Mouse (Mus musculus) lung, adult 2 months (tissue): Measurements from ENCODE around the gene Tomm40l. TPM values are rescaled to one million over a fixed set of nuclear protein-coding genes. Genes with fewer than 3 reads are reported as not detected.

Experiments
- DNase-seq: peaks from one replicate; pipeline ENCODE4 v3.0.0; 2022
- H3K4me1 ChIP-seq: fragments of 200-500 bp; 2 replicates; pipeline ENCODE4 v1.6.1; 2011; ENCODE audit warnings: low read length; ENCODE audit not compliant: control insufficient read depth, insufficient read depth
- H3K4me3 ChIP-seq: fragments of 200-500 bp; replicated peaks from 2 replicates; pipeline ENCODE3; 2011; ENCODE audit warnings: low read depth, mild to moderate bottlenecking, control low read depth, low read length; ENCODE audit errors: extremely low read depth
- CTCF ChIP-seq: fragments of 200-500 bp; IDR thresholded peaks from 2 replicates; pipeline ENCODE4 v1.5.1; 2011; ENCODE audit warnings: mild to moderate bottlenecking, low read length, control low read depth; ENCODE audit not compliant: insufficient read depth
- POLR2A ChIP-seq: fragments of 200-500 bp; IDR thresholded peaks from 2 replicates; pipeline ENCODE4 v1.6.1; 2011; ENCODE audit warnings: low read depth, mild to moderate bottlenecking, control low read depth, low read length, borderline replicate concordance; ENCODE audit errors: extremely low read depth
- WGBS: fragments of 180-500 bp; shearing (Covaris S2); methylation state at CpG from one replicate; pipeline ENCODE4 v1.1.7; 2018; 5-methylcytosine and 5-hydroxymethylcytosine counted together
- polyA plus RNA-seq: library from polyadenylated mRNA; depleted of rRNA; stranded (reverse); fragments of >200 nt; gene quantifications from 2 replicates; pipeline ENCODE4 v1.2.3, GENCODE M21; 2012

Tomm40l gene
- polyA plus RNA-seq, 1 experiment, result 28.8 TPM

DNA sequence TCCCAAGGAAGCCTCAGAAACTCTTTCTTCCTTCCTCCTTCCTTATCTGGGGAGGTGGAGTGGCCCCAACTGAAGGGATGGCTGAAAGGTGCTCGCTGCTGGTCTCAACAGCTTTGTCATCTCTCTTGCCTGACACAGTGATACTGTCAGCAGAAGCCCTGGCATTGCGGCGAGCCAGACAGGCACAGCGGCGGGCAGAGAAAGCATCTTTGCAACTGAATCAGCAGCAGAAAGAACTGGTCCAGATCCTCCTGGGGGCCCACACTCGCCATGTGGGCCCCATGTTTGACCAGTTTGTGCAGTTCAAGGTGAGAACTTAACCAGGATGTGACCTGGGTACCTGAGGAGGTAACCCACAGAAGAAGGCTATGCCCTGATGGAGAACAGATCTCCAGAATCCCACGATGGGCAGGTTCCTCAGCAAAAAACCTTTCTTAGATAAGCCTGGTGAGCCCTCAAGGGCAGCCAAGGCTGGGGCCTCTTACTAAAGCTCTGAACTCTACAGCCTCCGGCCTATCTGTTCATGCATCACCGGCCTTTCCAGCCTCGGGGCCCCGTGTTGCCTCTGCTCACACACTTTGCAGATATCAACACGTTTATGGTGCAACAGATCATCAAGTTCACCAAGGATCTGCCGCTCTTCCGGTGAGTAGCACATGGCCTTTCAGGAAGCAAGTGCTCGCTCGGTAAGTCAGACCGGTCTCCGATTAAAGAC, 5.9 kb downstream of the Tomm40l start:
- 84% methylated on average over 18 of the region's 18 CpGs for WGBS
- DNase-seq, result no peak
- no peak for TF ChIP-seq CTCF
- Histone ChIP-seq H3K4me1 (peaks cover 5% of the 10 kb centered on the region), H3K4me3 (no peak overlapping the region)

DNA sequence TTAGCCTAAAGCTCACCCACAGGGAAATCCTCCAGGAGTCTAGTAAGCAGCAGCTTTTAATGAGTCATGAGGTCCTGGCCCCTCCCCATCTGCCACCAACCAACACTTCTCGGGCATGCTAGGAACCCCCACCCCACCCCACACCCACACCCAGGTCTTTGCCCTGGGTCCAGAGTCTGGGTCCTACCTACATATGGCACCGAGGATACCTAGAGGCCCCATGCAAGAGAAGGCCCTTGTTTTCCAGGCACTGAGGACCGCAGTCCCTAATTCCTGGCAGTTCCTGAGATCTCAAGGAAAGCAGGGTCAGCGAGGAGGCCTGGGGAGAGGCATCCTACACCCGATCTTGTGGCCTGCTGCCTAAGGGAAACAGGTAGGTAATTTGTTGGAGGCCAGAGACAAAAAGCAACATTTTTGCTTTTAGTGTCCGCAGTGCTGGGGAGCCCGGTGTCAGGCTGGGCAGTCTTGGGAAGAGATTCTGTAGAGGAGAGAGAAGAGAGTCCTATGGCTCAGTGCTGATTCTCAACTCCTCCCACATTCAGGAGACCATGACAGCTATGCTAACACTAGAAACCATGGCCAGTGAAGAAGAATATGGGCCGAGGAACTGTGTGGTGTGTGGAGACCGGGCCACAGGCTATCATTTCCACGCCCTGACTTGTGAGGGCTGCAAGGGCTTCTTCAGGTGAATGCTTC, 8.4 kb downstream of the Tomm40l start, which contains the start of gene Nr1i3:
Gene Nr1i3 (plus strand): TSS at position 170 of the 696 bp plus-strand sequence.
- Histone ChIP-seq H3K4me3 (no peak within 1 kb of the TSS), H3K4me1 (no peaks in the 10 kb centered on the region)
- 72% methylated on average over 10 of the region's 10 CpGs for WGBS
- no peak for DNase-seq
- no peak for TF ChIP-seq POLR2A
- no peak for TF ChIP-seq CTCF

DNA sequence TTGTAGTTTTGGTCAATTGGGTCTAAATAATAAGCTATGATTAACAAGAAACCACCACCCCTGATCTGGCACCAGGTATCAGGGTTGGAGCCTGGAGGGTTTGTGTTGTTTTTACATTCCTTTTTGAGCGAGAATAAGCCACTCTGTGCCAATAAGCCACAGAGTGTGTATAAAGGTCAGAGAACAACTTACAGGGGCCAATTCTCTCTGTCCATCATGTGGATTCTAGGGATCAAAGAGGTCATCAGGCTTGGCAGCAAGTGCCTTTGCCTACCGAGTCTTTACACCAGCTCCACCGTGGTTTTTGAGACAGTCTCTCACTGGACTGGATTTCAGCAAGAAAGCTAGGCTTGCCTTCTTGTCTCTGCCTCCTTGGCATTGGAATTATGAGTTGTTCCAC, 9.5 kb downstream of the Tomm40l start:
- TF ChIP-seq POLR2A (no peak), CTCF (no peak)
- WGBS, result 59% methylated on average over 3 of the region's 3 CpGs
- H3K4me3 ChIP-seq, result no peak overlapping the region
- DNase-seq, result no peak
- H3K4me1 ChIP-seq, result no peaks in the 10 kb centered on the region

DNA sequence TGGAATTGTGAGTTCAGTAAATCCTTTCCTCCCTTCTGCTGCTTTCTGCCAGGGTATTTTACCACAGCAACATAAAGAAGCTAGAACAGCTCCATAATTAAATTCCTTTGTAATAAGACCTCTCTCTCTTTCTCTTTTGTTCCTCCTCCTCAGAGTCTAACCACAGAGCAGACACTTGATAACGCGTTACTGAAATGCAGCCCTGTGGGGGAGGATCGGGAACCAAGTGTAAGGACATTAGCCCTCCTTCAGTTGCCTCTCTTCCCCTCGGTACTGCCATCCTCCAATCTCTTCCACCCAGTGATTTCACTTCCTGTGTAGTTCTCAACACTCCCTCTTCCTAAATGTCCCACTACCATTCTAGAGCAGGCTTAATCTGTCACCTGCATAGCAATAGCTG, 12.9 kb downstream of the Tomm40l start:
- H3K4me1 ChIP-seq, result no peaks in the 10 kb centered on the region
- no peak overlapping the region for H3K4me3 ChIP-seq
- TF ChIP-seq POLR2A, result no peak
- no peak for TF ChIP-seq CTCF
- DNase-seq, result no peak
- 43% methylated on average over 4 of the region's 4 CpGs for WGBS

DNA sequence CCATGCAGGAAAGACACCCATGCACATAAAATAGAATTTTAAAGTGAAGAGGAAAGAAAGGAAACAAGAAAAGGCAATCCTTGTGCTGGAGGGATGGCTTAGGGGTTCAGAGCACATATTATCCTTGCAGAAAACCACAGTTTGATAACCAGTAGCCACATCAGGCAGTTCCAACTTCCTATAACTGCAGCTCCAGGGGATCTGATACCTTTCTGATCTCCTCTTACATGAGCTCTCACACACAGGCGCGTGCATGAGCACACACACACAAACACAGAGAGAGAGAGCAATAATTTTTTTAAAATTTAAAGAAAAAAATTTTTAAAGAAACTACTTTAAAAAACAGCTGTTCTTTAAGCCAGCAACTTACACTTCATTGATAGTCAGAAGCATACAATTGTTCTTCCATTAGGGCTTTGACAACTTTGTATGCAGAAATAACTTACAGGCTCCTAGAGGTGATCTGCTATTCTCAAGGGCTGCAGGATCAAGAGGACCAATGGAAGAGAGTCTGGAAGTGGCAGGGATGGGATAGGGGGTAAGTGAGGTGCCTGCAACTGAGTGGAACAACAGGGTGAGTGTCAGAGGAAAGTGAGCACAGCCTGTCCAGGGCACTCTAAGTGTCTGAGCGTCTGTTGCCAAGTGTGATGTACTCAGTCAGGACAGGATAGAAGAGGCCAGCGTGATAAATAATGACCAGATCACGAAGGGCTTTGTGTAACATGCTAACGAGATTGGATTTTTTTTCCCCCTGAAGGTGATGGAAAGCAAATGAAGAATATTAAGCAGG, 16.4 kb downstream of the Tomm40l start:
- no peak overlapping the region for H3K4me3 ChIP-seq
- no peak for TF ChIP-seq CTCF
- TF ChIP-seq POLR2A, result no peak
- no peak for DNase-seq

DNA sequence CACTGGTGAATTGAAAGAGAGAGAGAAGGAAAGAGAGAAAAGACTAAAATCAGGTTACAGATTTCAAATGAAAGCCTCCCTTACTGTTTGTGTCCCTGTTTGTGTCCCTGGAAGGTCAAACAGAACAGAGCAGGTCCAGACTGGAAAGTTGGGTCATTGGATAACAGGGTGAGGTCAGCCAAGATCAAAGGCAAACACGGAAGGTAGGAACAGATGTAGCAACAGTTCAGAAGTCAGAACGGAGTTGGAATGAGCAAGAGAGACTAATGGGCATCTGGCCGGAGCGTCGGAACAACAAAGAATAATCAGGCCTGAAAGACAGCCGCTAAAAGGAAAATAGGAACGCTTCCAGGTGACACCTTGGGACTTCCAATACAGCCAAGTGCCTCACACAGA, 18.1 kb downstream of the Tomm40l start:
- H3K4me3 ChIP-seq, result no peak overlapping the region
- H3K4me1 ChIP-seq, result no peaks in the 10 kb centered on the region
- no peak for TF ChIP-seq CTCF
- no peak for TF ChIP-seq POLR2A
- no peak for DNase-seq
- 57% methylated on average over 7 of the region's 7 CpGs for WGBS

More for the DNA sequence above, 16.4 kb downstream of the Tomm40l start:
- no peaks in the 10 kb centered on the region for H3K4me1 ChIP-seq
- 73% methylated on average over 6 of the region's 6 CpGs for WGBS

DNA sequence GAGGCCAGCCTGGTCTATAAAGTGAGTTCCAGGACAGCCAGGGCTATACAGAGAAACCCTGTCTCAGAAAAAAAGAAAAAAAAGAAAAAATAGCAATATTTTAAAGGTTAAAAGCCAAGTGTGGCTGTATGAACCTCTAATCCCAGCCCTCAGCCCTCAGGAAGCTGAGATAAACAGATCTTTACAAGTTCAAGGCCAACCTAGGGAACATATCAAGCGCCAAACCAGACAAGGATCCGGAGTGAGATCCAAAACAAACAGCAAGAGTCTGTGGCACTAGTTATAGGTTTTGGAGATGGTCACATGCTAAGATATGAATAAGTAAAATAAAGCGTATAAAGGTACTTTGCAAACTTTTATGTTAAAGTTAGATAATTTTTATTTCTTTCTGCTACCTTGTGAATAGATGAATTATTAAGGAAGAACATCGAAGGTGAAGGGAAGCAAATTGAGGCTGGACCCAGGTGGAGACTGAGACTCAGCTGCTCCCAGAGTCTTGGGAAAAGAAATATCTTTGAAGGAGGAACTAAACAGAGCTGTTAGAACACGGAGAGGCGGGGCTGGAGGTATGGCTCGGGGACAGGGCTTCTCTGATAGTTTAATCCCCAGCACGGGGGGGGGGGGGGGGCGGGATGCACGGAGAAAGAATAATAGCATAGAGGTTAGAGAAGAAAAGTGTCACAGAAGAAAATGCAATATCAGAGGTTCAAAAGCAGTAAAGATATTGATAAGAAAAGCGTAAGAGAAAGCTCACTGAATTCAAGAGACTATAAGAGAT, 18.7 kb downstream of the Tomm40l start:
- Histone ChIP-seq H3K4me3 (no peak overlapping the region), H3K4me1 (no peaks in the 10 kb centered on the region)
- TF ChIP-seq POLR2A, result no peak
- TF ChIP-seq CTCF, result no peak
- WGBS, result 47% methylated on average over 11 of the region's 11 CpGs
- no peak for DNase-seq

DNA sequence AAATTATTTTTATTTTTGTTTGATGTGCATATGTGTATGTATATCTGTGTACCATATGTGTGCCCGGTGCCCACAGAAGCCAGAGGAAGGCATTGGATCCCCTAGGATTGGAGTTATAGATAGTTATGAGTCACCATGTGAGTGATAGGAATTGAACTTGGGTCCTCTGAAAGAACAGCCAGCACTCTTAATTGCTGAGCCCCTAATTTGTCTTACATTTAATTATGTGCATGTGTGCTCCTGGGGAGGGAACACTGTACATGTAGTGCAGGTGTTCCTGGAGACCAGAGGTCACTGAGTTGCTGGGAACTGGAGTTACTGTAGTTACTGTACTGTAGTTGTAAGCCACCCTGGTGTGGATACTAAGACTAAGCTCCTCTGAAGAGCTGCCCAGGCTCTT, 21.5 kb downstream of the Tomm40l start:
- DNase-seq, result no peak
- no peak for TF ChIP-seq CTCF
- TF ChIP-seq POLR2A, result no peak
- H3K4me3 ChIP-seq, result no peak overlapping the region
- no peaks in the 10 kb centered on the region for H3K4me1 ChIP-seq
- 100% methylated on average over 1 of the region's 1 CpGs for WGBS

DNA sequence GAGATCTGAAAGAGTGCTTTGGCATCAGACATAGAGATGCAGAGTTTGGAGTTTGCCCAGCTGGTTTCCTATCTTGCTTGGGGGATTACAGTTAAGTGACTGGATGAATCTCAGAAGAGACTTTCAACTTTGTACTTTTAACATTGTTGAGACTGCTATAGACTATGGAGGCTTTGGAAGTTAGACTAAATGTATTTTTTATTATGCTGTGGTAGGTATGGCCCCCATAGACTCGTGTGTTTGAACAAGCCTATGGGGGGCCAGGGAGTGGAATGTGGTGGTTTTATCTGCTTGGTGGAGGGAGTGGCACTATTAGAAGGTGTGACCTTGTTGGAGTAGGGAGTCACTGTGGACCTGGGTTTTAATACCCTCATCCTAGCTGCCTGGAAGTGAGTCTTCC, 22.8 kb downstream of the Tomm40l start:
- Histone ChIP-seq H3K4me1 (no peaks in the 10 kb centered on the region; the same call in 1 of the 2 replicates), H3K4me3 (no peak overlapping the region)
- WGBS, result 38% methylated on average over 1 of the region's 1 CpGs
- TF ChIP-seq CTCF, result no peak
- DNase-seq, result no peak
